Mouse (Mus musculus): ENCODE results near the gene Pex3.

The Pex3 gene

DNA sequence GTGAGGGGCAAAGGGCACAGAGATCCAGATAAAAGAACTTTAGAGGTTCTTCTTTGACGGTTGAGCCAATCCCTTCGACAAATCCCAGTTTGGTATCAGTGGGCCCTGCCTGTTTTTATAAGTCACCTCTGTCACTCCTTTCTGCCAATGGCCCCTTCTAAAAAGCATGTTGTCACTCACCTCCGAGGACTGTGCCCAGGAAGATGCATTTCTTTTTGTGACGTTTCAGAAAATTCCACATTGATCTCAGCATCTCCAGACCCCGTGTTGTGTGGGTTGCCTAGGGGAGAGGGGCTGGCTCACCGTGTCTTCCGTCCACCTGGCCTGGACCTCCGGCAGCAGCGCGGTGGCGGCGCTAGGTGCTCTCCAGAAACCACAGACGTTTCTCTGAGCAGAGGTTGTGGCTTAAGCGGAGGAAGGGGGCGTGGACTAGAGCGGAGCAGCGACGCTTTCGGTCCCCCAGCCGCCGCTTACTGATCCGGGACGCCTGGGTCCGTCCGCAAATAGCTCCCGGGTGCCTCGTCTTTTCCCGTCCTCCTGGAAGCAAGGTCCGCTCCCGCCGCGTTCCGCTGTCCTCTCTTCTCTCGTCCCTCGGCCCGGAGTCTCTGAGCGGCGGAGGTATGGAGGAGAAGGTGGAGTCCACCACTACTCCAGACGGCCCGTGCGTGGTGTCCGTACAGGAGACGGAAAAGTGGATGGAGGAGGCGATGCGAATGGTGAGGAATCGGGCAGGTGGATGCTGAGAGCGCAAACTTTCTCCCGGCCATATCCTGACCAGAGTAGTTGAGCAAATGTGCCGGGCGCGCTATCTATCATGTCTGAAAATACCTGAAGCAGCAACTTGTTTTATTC lies at the start of gene Pex3, which contains the start of gene Adat2:
TSS of gene Pex3 (minus strand) at position 497 of the 852 bp plus-strand sequence.
TSS of gene Adat2 (plus strand) at position 249 of the 852 bp plus-strand sequence.
- DNase-seq (ENCODE audit: low read depth, low spot score): peak; percentile 93
- H3K27me3 ChIP-seq (ENCODE audit: control insufficient read depth, insufficient read depth, low read length, poor library complexity, severe bottlenecking): no peaks in the 10 kb centered on the region
- H3K36me3 ChIP-seq (ENCODE audit: control insufficient read depth, insufficient read depth, low read length, poor library complexity, severe bottlenecking): peaks cover 3% of the 10 kb centered on the region; the same call in 1 of the 2 replicates

- DNase-seq (ENCODE audit: low read depth, low spot score): no peak
- H3K27me3 ChIP-seq (ENCODE audit: control insufficient read depth, insufficient read depth, low read length, poor library complexity, severe bottlenecking): no peaks in the 10 kb centered on the region
- no peaks in the 10 kb centered on the region for H3K36me3 ChIP-seq (ENCODE audit: control insufficient read depth, insufficient read depth, low read length, poor library complexity, severe bottlenecking)
These were observed 48.0 kb upstream of the Pex3 start for GRCm38 (mm10) chr10:13600926-13601325.

DNA sequence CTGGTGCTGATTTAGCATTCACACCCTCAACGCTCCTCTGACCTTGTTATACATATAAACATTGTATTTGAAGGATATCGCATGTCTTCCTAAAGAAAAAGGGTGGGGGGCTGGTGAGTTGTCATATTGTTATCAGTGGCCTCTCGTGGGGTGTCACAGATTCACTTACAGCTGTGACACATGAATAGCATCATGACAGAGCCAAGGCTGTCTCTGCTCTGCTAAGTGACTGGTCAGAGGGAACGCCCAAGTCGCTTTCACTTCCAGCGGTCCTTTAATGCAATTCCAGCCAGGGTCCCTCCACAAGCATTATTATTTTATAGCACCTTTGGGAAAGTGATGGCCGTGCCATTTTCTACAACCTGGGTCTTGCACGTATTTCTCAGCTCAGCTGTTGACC lies 44.5 kb upstream of the Pex3 start:
- DNase-seq (ENCODE audit: low read depth, low spot score): no peak
- Histone ChIP-seq H3K27me3 (ENCODE audit: control insufficient read depth, insufficient read depth, low read length, poor library complexity, severe bottlenecking) (no peaks in the 10 kb centered on the region), H3K36me3 (ENCODE audit: control insufficient read depth, insufficient read depth, low read length, poor library complexity, severe bottlenecking) (no peaks in the 10 kb centered on the region)

DNA sequence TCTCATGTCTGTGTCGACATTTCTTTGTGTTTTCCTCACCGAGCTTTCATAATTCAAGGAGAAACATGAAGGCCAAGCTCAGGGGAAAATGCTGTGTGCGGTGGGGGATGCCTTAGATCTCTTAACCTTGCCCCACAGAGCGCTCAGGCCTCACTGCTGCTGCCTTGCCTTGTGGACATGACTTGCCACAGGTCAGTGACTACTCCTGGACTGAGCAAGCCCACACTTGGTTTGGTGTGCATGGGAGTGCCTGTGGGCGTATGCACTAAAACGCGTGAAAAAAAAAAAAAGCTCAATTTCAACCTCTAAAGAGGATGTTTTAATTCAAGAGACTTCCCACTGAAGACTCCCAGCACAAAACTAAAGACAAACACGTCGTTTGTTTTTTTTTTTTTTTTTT lies 43.9 kb upstream of the Pex3 start:
- no peaks in the 10 kb centered on the region for H3K27me3 ChIP-seq (ENCODE audit: control insufficient read depth, insufficient read depth, low read length, poor library complexity, severe bottlenecking)

DNA sequence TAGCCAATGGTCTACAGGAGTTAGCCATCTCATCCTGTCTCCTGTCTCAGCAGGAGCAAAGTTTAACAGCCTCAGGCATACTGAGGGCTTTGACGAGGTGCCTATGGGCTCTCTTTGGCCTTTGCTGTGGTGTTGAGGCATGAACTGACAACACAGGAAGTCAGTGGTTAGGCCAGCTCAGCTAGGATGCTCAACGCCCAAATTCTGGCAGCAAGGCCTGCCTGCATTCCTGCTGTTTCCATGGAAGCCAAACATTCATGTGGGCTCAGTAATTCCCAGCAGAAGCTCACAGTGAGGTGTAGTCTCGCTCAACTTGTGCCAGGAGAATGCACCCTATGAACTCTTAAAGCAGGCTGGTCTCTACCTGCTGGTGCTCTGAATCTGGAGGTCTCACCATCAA lies 43.1 kb upstream of the Pex3 start:
- Histone ChIP-seq H3K27me3 (ENCODE audit: control insufficient read depth, insufficient read depth, low read length, poor library complexity, severe bottlenecking) (no peaks in the 10 kb centered on the region), H3K36me3 (ENCODE audit: control insufficient read depth, insufficient read depth, low read length, poor library complexity, severe bottlenecking) (no peaks in the 10 kb centered on the region)
- DNase-seq (ENCODE audit: low read depth, low spot score): no peak

More for the DNA sequence above, 43.9 kb upstream of the Pex3 start:
- DNase-seq (ENCODE audit: low read depth, low spot score): no peak
- no peaks in the 10 kb centered on the region for H3K36me3 ChIP-seq (ENCODE audit: control insufficient read depth, insufficient read depth, low read length, poor library complexity, severe bottlenecking)

GRCm38 (mm10) chr10:13593529-13593928 lies 40.6 kb upstream of the Pex3 start:
- no peak for DNase-seq (ENCODE audit: low read depth, low spot score)
- H3K36me3 ChIP-seq (ENCODE audit: control insufficient read depth, insufficient read depth, low read length, poor library complexity, severe bottlenecking): no peaks in the 10 kb centered on the region
- H3K27me3 ChIP-seq (ENCODE audit: control insufficient read depth, insufficient read depth, low read length, poor library complexity, severe bottlenecking): no peaks in the 10 kb centered on the region

DNA sequence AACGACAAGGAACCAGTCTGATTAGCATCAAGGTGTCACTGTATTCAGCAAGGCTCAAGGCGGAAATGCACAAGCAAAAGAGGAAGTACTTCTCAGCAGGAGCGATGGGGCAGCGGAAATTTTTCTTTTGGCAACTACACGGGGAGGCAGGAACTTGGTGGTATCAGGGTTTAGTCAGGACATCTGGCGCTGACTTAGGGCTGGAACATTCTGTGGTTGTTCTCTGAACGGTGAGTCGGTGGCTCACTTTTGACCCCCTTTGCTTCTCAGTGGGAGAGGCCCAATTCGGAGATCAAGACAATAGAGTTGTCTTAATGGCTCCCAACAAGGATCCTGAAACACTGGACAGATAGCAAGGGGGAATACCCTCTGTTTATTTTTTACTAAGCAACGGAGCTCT lies 39.3 kb upstream of the Pex3 start:
- DNase-seq (ENCODE audit: low read depth, low spot score): no peak
- H3K36me3 ChIP-seq (ENCODE audit: control insufficient read depth, insufficient read depth, low read length, poor library complexity, severe bottlenecking): no peaks in the 10 kb centered on the region

GRCm38 (mm10) chr10:13587914-13588313 lies 35.0 kb upstream of the Pex3 start:
- H3K36me3 ChIP-seq (ENCODE audit: control insufficient read depth, insufficient read depth, low read length, poor library complexity, severe bottlenecking): no peaks in the 10 kb centered on the region
- DNase-seq (ENCODE audit: low read depth, low spot score): no peak
- H3K27me3 ChIP-seq (ENCODE audit: control insufficient read depth, insufficient read depth, low read length, poor library complexity, severe bottlenecking): no peaks in the 10 kb centered on the region

More for the DNA sequence above, 39.3 kb upstream of the Pex3 start:
- no peaks in the 10 kb centered on the region for H3K27me3 ChIP-seq (ENCODE audit: control insufficient read depth, insufficient read depth, low read length, poor library complexity, severe bottlenecking)

GRCm38 (mm10) chr10:13577123-13577522 lies 24.2 kb upstream of the Pex3 start:
- H3K27me3 ChIP-seq (ENCODE audit: control insufficient read depth, insufficient read depth, low read length, poor library complexity, severe bottlenecking): no peaks in the 10 kb centered on the region
- no peaks in the 10 kb centered on the region for H3K36me3 ChIP-seq (ENCODE audit: control insufficient read depth, insufficient read depth, low read length, poor library complexity, severe bottlenecking)
- DNase-seq (ENCODE audit: low read depth, low spot score): no peak

GRCm38 (mm10) chr10:13572410-13572809 lies 19.5 kb upstream of the Pex3 start:
- DNase-seq (ENCODE audit: low read depth, low spot score): no peak
- H3K27me3 ChIP-seq (ENCODE audit: control insufficient read depth, insufficient read depth, low read length, poor library complexity, severe bottlenecking): no peaks in the 10 kb centered on the region

DNA sequence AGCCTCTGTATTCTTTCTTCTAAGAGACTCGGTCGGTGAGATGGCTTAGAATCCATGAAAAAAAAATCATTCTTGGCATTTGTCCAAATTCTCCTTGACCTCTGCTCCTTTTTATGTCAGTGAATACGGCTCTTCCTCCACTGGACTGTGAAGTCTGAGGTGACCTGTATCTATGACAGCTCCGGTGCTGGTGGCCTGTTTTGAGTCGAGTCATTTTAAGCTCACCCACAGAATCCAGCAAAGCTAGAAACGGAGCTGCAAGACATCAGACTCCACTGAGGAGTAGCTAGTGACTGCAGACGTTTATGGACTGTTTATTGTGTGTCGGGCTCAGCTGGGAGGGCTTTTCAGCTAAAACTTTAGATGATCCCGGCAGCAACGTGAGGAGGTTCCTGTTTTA lies 19.1 kb upstream of the Pex3 start:
- H3K27me3 ChIP-seq (ENCODE audit: control insufficient read depth, insufficient read depth, low read length, poor library complexity, severe bottlenecking): no peaks in the 10 kb centered on the region
- no peak for DNase-seq (ENCODE audit: low read depth, low spot score)
- no peaks in the 10 kb centered on the region for H3K36me3 ChIP-seq (ENCODE audit: control insufficient read depth, insufficient read depth, low read length, poor library complexity, severe bottlenecking)

More at GRCm38 (mm10) chr10:13572410-13572809, 19.5 kb upstream of the Pex3 start:
- H3K36me3 ChIP-seq (ENCODE audit: control insufficient read depth, insufficient read depth, low read length, poor library complexity, severe bottlenecking): no peaks in the 10 kb centered on the region

GRCm38 (mm10) chr10:13570697-13571538 lies 18.0 kb upstream of the Pex3 start:
- no peaks in the 10 kb centered on the region for H3K27me3 ChIP-seq (ENCODE audit: control insufficient read depth, insufficient read depth, low read length, poor library complexity, severe bottlenecking)
- DNase-seq (ENCODE audit: low read depth, low spot score): no peak
- no peaks in the 10 kb centered on the region for H3K36me3 ChIP-seq (ENCODE audit: control insufficient read depth, insufficient read depth, low read length, poor library complexity, severe bottlenecking)

- Histone ChIP-seq H3K27me3 (ENCODE audit: control insufficient read depth, insufficient read depth, low read length, poor library complexity, severe bottlenecking) (no peaks in the 10 kb centered on the region), H3K36me3 (ENCODE audit: control insufficient read depth, insufficient read depth, low read length, poor library complexity, severe bottlenecking) (no peaks in the 10 kb centered on the region)
- DNase-seq (ENCODE audit: low read depth, low spot score): no peak
These were observed 16.9 kb upstream of the Pex3 start for GRCm38 (mm10) chr10:13569818-13570217.

GRCm38 (mm10) chr10:13566393-13566792 lies 13.5 kb upstream of the Pex3 start:
- peaks cover 8% of the 10 kb centered on the region; the same call in 1 of the 2 replicates for H3K36me3 ChIP-seq (ENCODE audit: control insufficient read depth, insufficient read depth, low read length, poor library complexity, severe bottlenecking)
- no peak for DNase-seq (ENCODE audit: low read depth, low spot score)
- H3K27me3 ChIP-seq (ENCODE audit: control insufficient read depth, insufficient read depth, low read length, poor library complexity, severe bottlenecking): no peaks in the 10 kb centered on the region

DNA sequence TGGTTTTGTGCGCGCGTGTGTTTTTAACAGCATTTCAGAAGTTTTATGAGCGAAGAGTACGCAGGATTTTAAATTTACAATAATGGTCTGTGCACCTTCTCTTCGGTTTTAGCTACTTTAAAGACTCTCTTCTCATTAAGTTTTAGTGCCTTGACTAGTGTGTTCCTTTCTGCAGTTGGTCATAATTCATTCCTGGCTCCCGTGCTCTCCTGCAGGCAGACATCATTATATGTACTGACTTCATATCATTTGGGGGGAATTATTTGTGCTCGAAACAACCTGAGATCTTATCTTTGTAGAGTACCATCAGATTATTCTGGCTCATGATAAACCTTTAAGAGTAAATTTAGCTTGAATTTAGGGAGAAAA lies 12.1 kb upstream of the Pex3 start:
- no peak for DNase-seq (ENCODE audit: low read depth, low spot score)
- Histone ChIP-seq H3K36me3 (ENCODE audit: control insufficient read depth, insufficient read depth, low read length, poor library complexity, severe bottlenecking) (peaks cover 10% of the 10 kb centered on the region; the same call in 1 of the 2 replicates), H3K27me3 (ENCODE audit: control insufficient read depth, insufficient read depth, low read length, poor library complexity, severe bottlenecking) (no peaks in the 10 kb centered on the region)

All from splenic B cell, adult 2 months (primary cell).